ENCODE assay signal across 1 mouse cellular context in the genomic region with DNA sequence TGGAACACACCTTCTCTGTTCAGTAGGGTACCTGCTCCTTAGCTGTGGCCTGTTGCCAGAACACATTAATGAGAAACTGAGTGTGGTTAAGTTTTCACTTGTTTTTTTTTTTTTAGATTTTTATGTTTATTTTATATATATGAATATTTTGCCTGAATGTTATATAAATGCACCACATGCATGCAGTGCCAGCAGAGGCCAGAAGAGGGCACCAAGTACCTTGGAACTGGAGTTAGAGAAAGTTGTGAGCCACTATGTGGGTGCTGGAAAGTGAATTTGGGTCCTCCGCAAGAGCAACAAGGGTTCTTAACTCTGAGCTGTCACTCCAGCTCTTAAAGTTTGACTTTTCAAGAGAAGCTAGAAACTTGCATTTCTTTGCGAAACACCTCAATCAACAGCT.
TF ChIP-seq lines count a peak whose summit lies in the region.

No protein-coding gene starts in this region.

TF ChIP-seq in CH12.LX, 34 proteins besides CTCF, POLR2A, EP300 and RAD21:
- no peak for TF ChIP-seq NELFE (IDR thresholded peaks at IDR 0.05; ENCODE audit: low read depth, low read length)
- TF ChIP-seq SIN3A (IDR thresholded peaks at IDR 0.05; ENCODE audit: low read length), result no peak
- no peak for TF ChIP-seq BHLHE40 (IDR thresholded peaks at IDR 0.05; ENCODE audit: low read depth, low read length)
- TF ChIP-seq CHD1 (IDR thresholded peaks at IDR 0.05; ENCODE audit: low read depth, low read length), result no peak
- TF ChIP-seq ZMIZ1 (IDR thresholded peaks at IDR 0.05; ENCODE audit: low read depth, low read length), result no peak
- no peak for TF ChIP-seq GABPA (IDR thresholded peaks at IDR 0.05; ENCODE audit: insufficient replicate concordance, low read depth, low read length)
- TF ChIP-seq USF2 (conservative IDR thresholded peaks at IDR 0.05; ENCODE audit: low read depth, low read length), result no peak
- no peak for TF ChIP-seq MEF2A (IDR thresholded peaks at IDR 0.05; ENCODE audit: borderline replicate concordance, low read depth, low read length)
- TF ChIP-seq MAFK (IDR thresholded peaks at IDR 0.05; ENCODE audit: insufficient replicate concordance, low read length), result no peak
- no peak for TF ChIP-seq TCF12 (IDR thresholded peaks at IDR 0.05; ENCODE audit: low read depth, low read length)
